Mouse (Mus musculus): ENCODE results near the gene Tceal7.
"Not testable (repeated sequence)": the region's sequence is repeated elsewhere in the genome, so short reads cannot be mapped to it uniquely, and the experiment has no call there.

Gene Tceal7

GRCm38 (mm10) chrX:136248811-136249210, 34.2 kb downstream of the Tceal7 start:
- peak; percentile 6 for DNase-seq (ENCODE audit: low spot score)

- no peak for DNase-seq (ENCODE audit: low spot score)
Measured at GRCm38 (mm10) chrX:136249671-136250070, 35.1 kb downstream of the Tceal7 start.

- DNase-seq (ENCODE audit: low spot score) = no peak
Measured at GRCm38 (mm10) chrX:136252023-136252729, 37.6 kb downstream of the Tceal7 start.

GRCm38 (mm10) chrX:136267720-136268119, 53.1 kb downstream of the Tceal7 start:
- DNase-seq (ENCODE audit: low spot score) = no peak

DNA sequence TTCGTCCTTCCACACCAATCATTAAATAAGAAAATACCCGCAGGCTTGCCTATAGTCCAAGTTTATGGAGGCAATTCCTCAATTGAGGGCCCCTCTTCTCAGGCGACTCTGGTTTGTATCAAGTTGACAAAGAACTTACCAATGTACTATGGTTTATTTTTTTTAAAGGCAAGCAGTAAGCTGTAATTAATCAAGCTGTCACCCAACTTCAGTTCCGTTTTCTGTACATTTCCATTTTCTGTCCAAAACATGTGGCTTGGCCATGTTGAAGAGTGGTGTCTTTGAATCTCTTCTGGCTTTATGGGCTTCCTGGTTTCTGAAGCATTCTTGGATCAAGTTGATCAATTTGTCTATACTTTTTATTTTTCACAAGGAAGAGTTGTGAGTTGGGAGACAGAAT, 53.6 kb downstream of the Tceal7 start:
- no peak for DNase-seq (ENCODE audit: low spot score)

DNA sequence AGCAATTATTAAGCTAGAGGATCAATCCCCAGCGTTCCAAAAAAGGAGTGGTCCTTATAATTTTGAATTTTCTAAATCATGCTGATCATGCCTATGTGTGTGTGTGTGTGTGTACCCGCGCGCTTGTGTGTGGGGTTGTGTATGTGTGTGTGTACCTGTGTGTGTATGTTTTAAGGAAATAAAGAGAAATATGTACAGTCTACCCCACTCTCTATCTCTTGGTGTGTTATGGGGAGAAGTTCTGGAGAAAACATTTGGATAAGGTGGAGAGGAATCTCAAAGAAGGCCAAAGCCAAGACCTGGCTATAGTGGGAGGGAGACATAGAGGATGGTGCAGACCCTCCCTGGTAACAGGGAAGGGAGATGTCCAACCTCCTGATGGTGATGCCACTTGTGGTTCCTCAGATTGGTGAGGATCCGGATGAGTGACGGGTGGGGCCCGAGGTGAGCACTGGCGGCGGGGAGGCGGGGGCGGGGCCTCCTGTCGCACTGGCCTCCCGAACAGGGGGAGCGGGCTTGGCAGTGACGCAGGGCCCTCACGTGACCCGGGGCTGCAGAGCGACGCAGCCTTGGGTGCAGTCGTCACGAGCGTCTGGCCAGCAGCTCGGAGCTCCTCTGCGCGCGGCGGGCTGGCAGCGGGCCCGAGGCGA, 55.3 kb downstream of the Tceal7 start, which contains the start of gene Bex3:
Bex3 (plus strand) TSS at position 511 of the 650 bp plus-strand sequence.
- peak; percentile 27 for DNase-seq (ENCODE audit: low spot score)

DNA sequence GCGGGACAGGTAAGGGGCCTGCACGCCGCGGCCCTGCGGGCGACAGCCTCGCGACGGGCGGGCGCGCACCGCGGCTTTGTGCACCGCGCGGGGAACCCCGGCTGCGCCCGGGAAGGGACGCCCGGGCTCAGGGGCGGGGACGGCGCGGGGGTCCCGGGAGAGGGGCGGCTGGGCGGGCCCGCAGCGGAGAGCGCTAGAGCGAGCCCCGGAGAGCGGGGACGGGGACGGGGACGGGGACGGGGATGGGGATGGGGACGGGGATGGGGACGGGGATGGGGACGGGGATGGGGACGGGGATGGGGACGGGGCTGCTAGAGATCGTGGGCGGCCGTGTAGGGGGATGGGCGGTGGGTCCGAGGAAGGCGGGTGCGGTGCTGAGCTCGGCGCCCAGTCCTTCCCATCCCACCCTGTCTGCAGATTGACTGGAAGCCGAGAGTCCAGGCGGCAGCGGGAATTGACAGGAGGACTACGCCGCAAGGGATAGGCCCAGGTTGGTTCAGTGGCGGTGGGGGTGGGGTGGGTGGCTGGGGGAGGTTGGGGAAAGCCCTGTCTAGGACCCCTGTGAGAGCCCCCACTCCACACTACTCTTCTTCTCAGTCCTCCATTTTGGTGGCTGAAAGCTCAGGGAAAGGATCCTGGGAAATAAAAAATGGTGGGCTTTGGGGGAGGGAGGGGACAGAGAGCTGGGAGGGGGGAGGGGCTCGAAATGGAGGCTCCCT, 56.0 kb downstream of the Tceal7 start:
- DNase-seq (ENCODE audit: low spot score) = not testable (repeated sequence)

DNA sequence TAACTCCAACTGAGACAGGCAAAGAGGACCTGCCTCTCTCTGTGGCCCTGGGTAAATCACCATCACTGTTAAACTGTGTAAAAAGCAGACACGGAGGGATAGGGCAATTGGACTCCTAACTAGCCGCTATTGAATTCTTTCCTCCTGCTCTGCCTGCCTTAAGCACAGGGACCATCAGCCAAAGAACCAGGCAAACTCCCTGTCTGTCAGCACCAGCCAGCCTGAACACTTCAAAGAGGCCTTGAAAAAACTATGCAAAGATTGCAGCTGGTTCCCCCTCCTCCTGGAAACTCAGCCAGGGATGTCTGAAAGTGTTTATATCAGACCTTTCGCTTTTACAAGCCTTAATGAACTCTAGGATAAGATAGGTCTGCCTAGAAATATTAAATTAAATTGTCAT, 60.0 kb downstream of the Tceal7 start:
- DNase-seq (ENCODE audit: low spot score) = no peak

DNA sequence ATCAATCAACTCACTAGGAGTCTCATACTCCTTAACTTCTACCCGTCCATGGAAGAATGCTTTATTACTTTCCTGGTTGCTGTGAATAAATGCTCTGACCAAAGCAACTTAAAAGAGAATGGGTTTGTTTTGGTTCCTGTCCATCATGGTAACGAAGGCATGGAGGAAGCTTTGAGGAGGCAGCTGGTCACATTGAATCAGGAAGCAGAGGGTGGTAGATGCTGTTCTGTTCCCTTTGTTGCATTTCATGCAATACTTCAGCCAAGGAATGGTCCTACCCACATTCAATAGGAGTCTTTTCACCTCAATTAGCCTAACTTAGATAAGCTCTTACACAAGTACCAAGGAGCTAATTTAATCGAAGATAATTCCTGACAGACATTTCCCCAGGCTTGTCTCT, 60.8 kb downstream of the Tceal7 start:
- DNase-seq (ENCODE audit: low spot score) = no peak
